Mouse (Mus musculus) bone marrow macrophage, adult 2 months (primary cell): Measurements from ENCODE around the gene Mmp1b. TPM values are rescaled to one million over a fixed set of nuclear protein-coding genes. Genes with fewer than 3 reads are reported as not detected.
"Not testable (repeated sequence)": the region's sequence is repeated elsewhere in the genome, so short reads cannot be mapped to it uniquely, and the experiment has no call there.

Source experiments
- H3K27ac ChIP-seq: 2 replicates; pipeline ENCODE4 v1.5.1; 2012; ENCODE audit warnings: low read depth, low read length; ENCODE audit not compliant: insufficient read depth
- H3K4me1 ChIP-seq: 2 replicates; pipeline ENCODE4 v1.6.1; 2012; ENCODE audit warnings: low read length; ENCODE audit not compliant: control insufficient read depth, insufficient read depth
- H3K4me3 ChIP-seq: 2 replicates; pipeline ENCODE4 v1.5.1; 2012; ENCODE audit warnings: mild to moderate bottlenecking, low read length, moderate library complexity; ENCODE audit not compliant: insufficient read depth
- CTCF ChIP-seq: IDR thresholded peaks from 2 replicates; pipeline ENCODE4 v1.5.1; 2012; ENCODE audit warnings: low read depth, mild to moderate bottlenecking, low read length, moderate library complexity
- POLR2A ChIP-seq: IDR thresholded peaks from 2 replicates; pipeline ENCODE4 v1.6.1; 2012; ENCODE audit warnings: mild to moderate bottlenecking, low read depth, low read length, borderline replicate concordance
- polyA plus RNA-seq: library from polyadenylated mRNA; stranded (reverse); fragments of >200 nt; gene quantifications from 2 replicates; pipeline ENCODE4 v1.2.4, GENCODE M21; 2012; ENCODE audit not compliant: missing spikeins, insufficient read depth, insufficient read length

Gene Mmp1b
- not detected in 2 replicates for polyA plus RNA-seq

GRCm38 (mm10) chr9:7387947-7388346, at the start of gene Mmp1b:
TSS of gene Mmp1b (minus strand) at chr9:7388047.
- no peaks in the 10 kb centered on the region for H3K4me1 ChIP-seq
- TF ChIP-seq POLR2A (no peak), CTCF (no peak)
- H3K4me3 ChIP-seq: no peak within 1 kb of the TSS
- no peak within 1 kb of the TSS for H3K27ac ChIP-seq

DNA sequence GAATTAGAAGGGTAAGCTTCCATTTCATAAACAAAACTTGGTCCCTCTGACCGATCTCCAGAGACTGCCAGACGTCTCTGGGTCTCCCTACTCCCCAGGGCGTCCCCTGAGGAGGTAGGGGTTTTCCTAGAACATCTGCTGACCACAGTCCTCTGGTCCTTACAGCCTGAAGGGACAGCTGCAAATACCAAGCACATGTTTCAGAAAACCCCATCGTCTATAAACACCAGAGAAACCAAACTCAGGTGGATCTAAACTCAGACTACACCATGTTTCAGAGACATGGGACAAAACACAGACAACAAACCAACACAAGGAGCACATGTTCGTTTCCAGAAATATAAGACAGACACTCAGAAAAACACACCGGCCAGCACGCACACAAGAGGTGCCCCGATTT, 8.7 kb upstream of the Mmp1b start:
- H3K4me1 ChIP-seq, H3K4me3 ChIP-seq, H3K27ac ChIP-seq: not testable (repeated sequence)

GRCm38 (mm10) chr9:7354535-7354934, 33.3 kb downstream of the Mmp1b start:
- no peak overlapping the region for H3K27ac ChIP-seq
- no peak for TF ChIP-seq CTCF
- TF ChIP-seq POLR2A: no peak
- no peak overlapping the region for H3K4me3 ChIP-seq
- no peaks in the 10 kb centered on the region for H3K4me1 ChIP-seq

- TF ChIP-seq POLR2A: no peak
- no peak for TF ChIP-seq CTCF
- H3K27ac ChIP-seq: peak overlapping the region; percentile 21; the same call in 1 of the 2 replicates
- peaks cover 36% of the 10 kb centered on the region for H3K4me1 ChIP-seq
- no peak overlapping the region for H3K4me3 ChIP-seq
Observed at GRCm38 (mm10) chr9:7345513-7345912, 42.3 kb downstream of the Mmp1b start.

DNA sequence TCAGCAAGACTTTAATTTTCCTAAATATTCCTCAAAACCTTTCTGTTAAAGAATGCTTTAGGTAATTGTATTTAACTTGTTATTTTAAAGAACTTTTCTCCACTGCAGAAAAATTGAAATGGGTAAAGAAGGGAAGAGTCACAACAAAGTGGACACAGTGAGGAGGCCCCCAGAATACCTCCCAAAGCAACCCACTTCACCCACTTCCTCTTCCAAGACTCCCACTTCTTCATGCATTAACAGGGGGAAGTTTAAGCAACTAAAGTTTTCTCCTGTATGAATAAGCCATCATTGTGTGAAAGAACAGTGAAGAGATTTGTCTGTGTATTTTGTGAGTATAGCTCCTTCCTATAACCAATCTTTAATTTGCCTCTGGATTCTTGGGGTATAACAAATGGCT, 43.7 kb downstream of the Mmp1b start, which contains the start of gene Mmp12:
Gene Mmp12 (plus strand): TSS at position 275 of the 400 bp plus-strand sequence.
- Histone ChIP-seq H3K4me3 (no peak within 1 kb of the TSS), H3K27ac (no peak within 1 kb of the TSS), H3K4me1 (peaks cover 39% of the 10 kb centered on the region)
- no peak for TF ChIP-seq POLR2A
- TF ChIP-seq CTCF: no peak

GRCm38 (mm10) chr9:7336740-7337483, 50.9 kb downstream of the Mmp1b start:
- no peak overlapping the region for H3K4me3 ChIP-seq
- H3K27ac ChIP-seq: peak overlapping the region; percentile 98
- TF ChIP-seq POLR2A (no peak), CTCF (no peak)
- peaks cover 39% of the 10 kb centered on the region for H3K4me1 ChIP-seq

DNA sequence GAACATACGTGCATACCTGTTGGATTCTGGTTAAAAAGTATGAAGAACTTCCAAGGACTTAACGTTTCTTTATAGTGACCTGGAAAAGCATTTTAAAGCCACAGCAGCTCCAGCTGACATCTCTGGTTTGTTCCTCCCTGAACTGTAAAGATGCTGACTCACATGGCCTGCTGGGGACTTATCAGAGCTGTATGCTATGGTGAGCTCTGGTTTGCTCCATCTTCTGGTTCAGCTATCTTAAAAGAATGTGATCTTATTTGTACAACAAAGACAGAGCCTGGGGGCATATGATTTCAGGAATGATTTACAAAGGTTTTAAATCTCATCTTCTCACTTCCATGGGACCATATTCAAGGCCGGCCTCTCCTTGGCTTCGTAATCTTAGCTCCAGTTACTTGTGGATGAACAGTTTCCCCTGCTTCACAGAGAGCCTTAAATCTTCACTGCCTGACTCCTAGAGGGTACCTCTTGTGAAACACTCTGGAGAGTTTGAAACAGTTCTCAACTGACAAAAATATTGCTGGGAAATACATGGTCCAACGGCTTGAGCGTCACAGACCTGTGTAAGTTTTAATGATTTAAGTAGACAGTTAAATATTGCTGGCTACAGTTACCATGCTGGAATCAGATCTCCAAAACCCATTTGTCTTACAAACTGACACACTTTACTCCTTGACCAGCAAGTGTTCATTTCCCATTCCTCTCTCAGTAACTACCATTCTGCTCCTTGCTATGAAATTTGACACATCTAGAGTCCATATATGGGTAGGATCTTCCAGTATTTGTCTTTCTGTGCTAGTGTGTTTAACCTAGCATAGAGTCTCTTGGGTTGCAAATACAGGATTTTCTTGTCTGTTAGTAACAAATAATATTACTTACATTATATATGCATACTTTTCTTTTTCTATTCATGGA, 51.8 kb downstream of the Mmp1b start:
- H3K4me3 ChIP-seq: no peak overlapping the region
- TF ChIP-seq CTCF (no peak), POLR2A (no peak)
- peaks cover 42% of the 10 kb centered on the region for H3K4me1 ChIP-seq
- H3K27ac ChIP-seq: peak overlapping the region; percentile 98

DNA sequence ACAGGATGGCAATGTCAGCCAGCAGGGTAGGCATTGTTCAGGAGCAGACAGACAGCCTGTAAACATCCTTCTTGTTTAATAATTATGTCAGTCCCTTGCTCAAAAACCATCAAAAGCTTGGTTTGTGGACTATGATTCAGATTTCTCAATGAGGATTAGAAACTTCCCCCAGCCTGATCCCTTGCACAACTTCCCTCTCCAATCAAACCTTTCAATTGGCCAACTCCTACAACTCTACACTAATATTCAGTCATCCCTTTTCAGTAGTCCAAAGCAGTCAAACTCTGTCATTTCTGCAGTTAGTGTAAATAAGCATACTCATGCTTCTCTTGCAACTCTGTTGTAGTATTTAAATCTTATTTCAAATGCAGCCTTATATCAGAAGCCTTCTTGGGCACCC, 56.0 kb downstream of the Mmp1b start:
- H3K4me1 ChIP-seq: peaks cover 37% of the 10 kb centered on the region
- H3K4me3 ChIP-seq: no peak overlapping the region
- H3K27ac ChIP-seq: peak overlapping the region; percentile 31; the same call in 1 of the 2 replicates
- TF ChIP-seq CTCF: no peak
- no peak for TF ChIP-seq POLR2A

Other genes starting within 250 kb of the Mmp1b start
- 1.0 and 1.7 TPM in 2 replicates for gene Dync2h1, start 203.6 kb downstream of the Mmp1b start, polyA plus RNA-seq
- gene Dcun1d5, start 203.5 kb downstream of the Mmp1b start, polyA plus RNA-seq: 73.3 and 95.8 TPM in 2 replicates
- 8.3 and 8.6 TPM in 2 replicates for gene Mmp13, start 115.5 kb downstream of the Mmp1b start, polyA plus RNA-seq
- 77.1 and 84.2 TPM in 2 replicates for gene Mmp12, start 43.7 kb downstream of the Mmp1b start, polyA plus RNA-seq
- 0.44 TPM in 1 of 2 replicates, not detected in the other for gene Mmp3, start 57.8 kb upstream of the Mmp1b start, polyA plus RNA-seq
- gene Mmp10, start 114.3 kb upstream of the Mmp1b start, polyA plus RNA-seq: not detected in 2 replicates
- 26.7 and 30.4 TPM in 2 replicates for gene Mmp8, start 170.4 kb upstream of the Mmp1b start, polyA plus RNA-seq
- 18.2 and 19.3 TPM in 2 replicates for gene Mmp27, start 183.3 kb upstream of the Mmp1b start, polyA plus RNA-seq
- gene Mmp20, start 240.2 kb upstream of the Mmp1b start, polyA plus RNA-seq: not detected in 2 replicates